Mouse (Mus musculus): ENCODE measurements around the gene Med7.

The Med7 gene

DNA sequence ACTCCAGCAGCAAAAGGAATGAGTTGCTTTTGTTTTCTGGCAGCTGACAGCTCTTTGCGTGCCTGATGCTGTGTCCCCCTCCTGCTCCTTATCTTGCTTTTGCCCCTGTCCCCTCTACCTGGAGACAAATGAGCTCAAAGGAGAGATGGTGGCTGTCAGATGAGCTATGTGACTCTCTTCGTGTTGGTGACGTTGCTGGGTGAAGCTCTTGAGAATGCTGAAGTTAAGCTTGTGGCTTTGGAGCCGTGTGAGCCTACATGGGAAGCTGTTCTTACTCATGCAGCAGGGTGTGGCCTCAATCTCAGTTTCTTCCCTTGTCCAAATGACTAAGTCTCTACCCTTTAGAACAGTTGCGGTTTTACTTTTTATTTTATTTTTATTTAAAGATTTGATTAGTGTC lies 25.2 kb downstream of the Med7 start:
- in situ Hi-C loops (cut with MboI; ENCODE audit: low pct_unique_long_range_greater_than_20kb in 1 of 2, low sequenced_read_pairs in 2 of 2, unreplicated experiment in 1 of 2): no loop called here

DNA sequence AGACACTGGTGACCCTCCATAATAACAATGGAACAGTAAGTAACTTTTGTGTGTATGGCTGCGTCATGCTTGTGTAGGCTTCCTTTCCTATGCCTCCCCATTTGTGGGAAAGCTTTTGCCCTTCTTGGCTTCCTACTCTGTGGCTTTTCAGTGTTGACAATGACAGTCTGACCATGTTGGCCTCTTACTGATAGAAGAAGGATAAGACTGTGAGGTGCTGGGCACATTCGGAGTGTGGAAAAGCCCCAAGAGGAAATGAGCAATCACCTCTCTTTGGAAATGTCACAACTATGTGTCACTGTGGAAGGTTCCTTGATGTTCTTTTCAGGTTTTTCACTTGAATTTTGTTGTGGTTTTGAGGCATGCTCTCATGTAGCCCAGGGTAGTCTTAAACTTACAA lies 30.2 kb downstream of the Med7 start:
- in situ Hi-C loops (cut with MboI; ENCODE audit: low pct_unique_long_range_greater_than_20kb in 1 of 2, low sequenced_read_pairs in 2 of 2, unreplicated experiment in 1 of 2): no loop called here

DNA sequence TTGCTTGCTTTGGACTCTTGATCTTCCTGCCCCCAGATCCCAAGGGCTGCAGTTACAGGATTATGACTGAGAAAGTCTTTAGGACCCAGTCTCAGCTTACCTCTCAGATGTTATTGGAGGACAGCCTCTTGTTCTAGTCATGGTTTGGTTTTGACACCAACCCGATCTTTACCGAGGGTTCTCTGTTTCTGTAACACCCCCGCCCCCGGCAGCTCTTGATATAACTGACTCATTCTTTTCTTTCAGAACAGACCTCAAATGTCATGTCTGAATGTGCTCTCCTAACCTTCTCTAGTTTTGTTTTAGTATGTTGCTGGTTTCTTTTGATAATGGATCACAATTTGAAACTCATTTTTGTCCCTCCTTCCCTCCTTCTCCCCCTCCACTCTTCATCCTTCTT lies 37.5 kb downstream of the Med7 start:
- in situ Hi-C loops (cut with MboI; ENCODE audit: low pct_unique_long_range_greater_than_20kb in 1 of 2, low sequenced_read_pairs in 2 of 2, unreplicated experiment in 1 of 2): no loop called here

DNA sequence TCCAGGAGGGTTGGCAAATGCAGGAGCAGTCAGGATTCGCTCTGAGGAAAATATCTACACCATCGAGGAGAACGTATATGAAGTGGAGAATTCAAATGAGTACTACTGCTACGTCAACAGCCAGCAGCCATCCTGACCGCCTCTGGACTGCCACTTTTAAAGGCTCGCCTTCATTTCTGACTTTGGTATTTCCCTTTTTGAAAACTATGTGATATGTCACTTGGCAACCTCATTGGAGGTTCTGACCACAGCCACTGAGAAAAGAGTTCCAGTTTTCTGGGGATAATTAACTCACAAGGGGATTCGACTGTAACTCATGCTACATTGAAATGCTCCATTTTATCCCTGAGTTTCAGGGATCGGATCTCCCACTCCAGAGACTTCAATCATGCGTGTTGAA lies 42.6 kb downstream of the Med7 start:
- in situ Hi-C loops (cut with MboI; ENCODE audit: low pct_unique_long_range_greater_than_20kb in 1 of 2, low sequenced_read_pairs in 2 of 2, unreplicated experiment in 1 of 2): no loop called here

DNA sequence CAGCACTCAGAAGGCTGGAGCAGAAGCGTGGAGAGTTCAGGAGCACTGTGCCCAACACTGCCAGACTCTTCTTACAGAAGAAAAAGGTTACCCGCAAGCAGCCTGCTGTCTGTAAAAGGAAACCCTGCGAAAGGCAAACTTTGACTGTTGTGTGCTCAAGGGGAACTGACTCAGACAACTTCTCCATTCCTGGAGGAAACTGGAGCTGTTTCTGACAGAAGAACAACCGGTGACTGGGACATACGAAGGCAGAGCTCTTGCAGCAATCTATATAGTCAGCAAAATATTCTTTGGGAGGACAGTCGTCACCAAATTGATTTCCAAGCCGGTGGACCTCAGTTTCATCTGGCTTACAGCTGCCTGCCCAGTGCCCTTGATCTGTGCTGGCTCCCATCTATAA lies 43.8 kb downstream of the Med7 start:
- in situ Hi-C loops (cut with MboI; ENCODE audit: low pct_unique_long_range_greater_than_20kb in 1 of 2, low sequenced_read_pairs in 2 of 2, unreplicated experiment in 1 of 2): no loop called here

DNA sequence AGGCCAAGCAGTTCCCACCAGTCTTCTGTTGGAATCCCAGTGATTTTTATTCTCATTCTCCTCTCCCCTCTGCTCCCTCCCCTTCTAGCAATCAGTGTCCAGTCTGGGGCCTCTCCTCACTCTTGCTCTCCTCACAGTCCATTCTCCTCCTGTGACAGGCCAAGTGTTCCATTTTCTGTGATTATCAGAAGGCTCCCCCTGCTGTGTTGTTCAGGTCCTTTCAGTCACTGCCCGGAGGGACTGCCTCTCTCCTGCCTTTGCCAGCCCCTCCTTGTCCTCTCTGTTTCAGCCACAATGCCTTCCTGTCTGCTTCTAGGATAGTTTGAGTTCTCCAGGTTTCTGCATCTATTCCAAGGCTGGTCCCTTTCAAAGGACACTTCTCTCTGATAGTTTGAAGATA lies 51.5 kb downstream of the Med7 start:
- in situ Hi-C loops (cut with MboI; ENCODE audit: low pct_unique_long_range_greater_than_20kb in 1 of 2, low sequenced_read_pairs in 2 of 2, unreplicated experiment in 1 of 2): no loop called here

DNA sequence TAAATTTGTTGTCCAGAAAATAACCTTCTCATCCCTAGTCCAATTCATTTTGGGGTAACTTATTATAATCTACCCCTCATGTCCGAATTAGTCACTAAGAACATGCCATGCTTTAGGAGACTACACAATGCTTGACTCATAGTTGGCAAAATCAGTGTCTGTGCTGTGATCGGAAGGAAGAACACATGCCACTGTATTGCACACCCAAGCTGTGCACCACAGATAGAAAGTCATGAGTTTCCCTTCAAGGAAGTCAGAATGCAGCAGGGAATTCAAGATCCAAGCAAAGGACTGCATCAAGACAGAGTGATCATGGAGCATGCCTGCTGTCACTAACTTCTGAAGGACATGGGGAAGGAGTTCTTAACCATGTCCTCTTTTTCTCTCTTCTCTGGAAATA lies 51.9 kb downstream of the Med7 start:
- in situ Hi-C loops (cut with MboI; ENCODE audit: low pct_unique_long_range_greater_than_20kb in 1 of 2, low sequenced_read_pairs in 2 of 2, unreplicated experiment in 1 of 2): no loop called here
